Mouse (Mus musculus) kidney, adult 8-10 months (tissue): Measurements from ENCODE around the gene Gadd45b.
A peak's percentile ranks its signal among the peaks of the same experiment; 100 is the strongest.

ENCODE experiments used
- DNase-seq, 2 experiments: peaks; one replicate each; pipeline ENCODE4 v3.0.0; 2022

The Gadd45b gene

GRCm38 (mm10) chr10:80936135-80936809 lies 6.4 kb downstream of the Gadd45b start:
- peak in 1 of 2 experiments; percentile 68 for DNase-seq

- DNase-seq = no peak
These were observed 6.9 kb downstream of the Gadd45b start for GRCm38 (mm10) chr10:80936810-80937164.

GRCm38 (mm10) chr10:80937646-80938045 lies 7.8 kb downstream of the Gadd45b start:
- DNase-seq = peak; percentile 82 to 85

- DNase-seq = no peak
These were observed 9.1 kb downstream of the Gadd45b start for GRCm38 (mm10) chr10:80938831-80939550.

GRCm38 (mm10) chr10:80939671-80940070 lies 9.8 kb downstream of the Gadd45b start:
- DNase-seq = peak; percentile 86 to 87

GRCm38 (mm10) chr10:80940320-80940987 lies 10.6 kb downstream of the Gadd45b start:
- peak; percentile 85 to 89 for DNase-seq

- no peak for DNase-seq
These were observed 11.1 kb downstream of the Gadd45b start for GRCm38 (mm10) chr10:80940988-80941347.

- no peak for DNase-seq
These were observed 13.0 kb downstream of the Gadd45b start for GRCm38 (mm10) chr10:80942919-80943318.

- no peak for DNase-seq
These were observed 13.8 kb downstream of the Gadd45b start for GRCm38 (mm10) chr10:80943701-80944100.

GRCm38 (mm10) chr10:80944231-80944630 lies 14.4 kb downstream of the Gadd45b start:
- no peak for DNase-seq

GRCm38 (mm10) chr10:80946684-80947437 lies 17.0 kb downstream of the Gadd45b start:
- DNase-seq = no peak

GRCm38 (mm10) chr10:80947802-80948201 lies 17.9 kb downstream of the Gadd45b start:
- DNase-seq = peak; percentile 62

- DNase-seq = no peak
These were observed 18.7 kb downstream of the Gadd45b start for GRCm38 (mm10) chr10:80948570-80948969.

GRCm38 (mm10) chr10:80949081-80949480 lies 19.2 kb downstream of the Gadd45b start:
- no peak for DNase-seq

- no peak for DNase-seq
These were observed 20.4 kb downstream of the Gadd45b start for GRCm38 (mm10) chr10:80950314-80950713.

- DNase-seq = no peak
These were observed 22.0 kb downstream of the Gadd45b start for GRCm38 (mm10) chr10:80951761-80952390.

GRCm38 (mm10) chr10:80952449-80952848 lies 22.6 kb downstream of the Gadd45b start:
- DNase-seq = no peak

- DNase-seq = no peak
These were observed 24.5 kb downstream of the Gadd45b start for GRCm38 (mm10) chr10:80954415-80954814.

GRCm38 (mm10) chr10:80954843-80955242 lies 25.0 kb downstream of the Gadd45b start:
- no peak for DNase-seq

GRCm38 (mm10) chr10:80955536-80955935 lies 25.7 kb downstream of the Gadd45b start:
- peak in 1 of 2 experiments; percentile 52 for DNase-seq

GRCm38 (mm10) chr10:80956385-80956784 lies 26.5 kb downstream of the Gadd45b start:
- no peak for DNase-seq

- no peak for DNase-seq
These were observed 27.0 kb downstream of the Gadd45b start for GRCm38 (mm10) chr10:80956901-80957300.

- no peak for DNase-seq
These were observed 27.9 kb downstream of the Gadd45b start for GRCm38 (mm10) chr10:80957791-80958190.
